Mouse (Mus musculus): ENCODE measurements at regions not wholly inside any gene's neighbourhood (a gene's known extent, or its start where the extent isn't known, plus 50 kb on each side); places are given as distances from the start of the nearest gene placed in this dataset.

DNA sequence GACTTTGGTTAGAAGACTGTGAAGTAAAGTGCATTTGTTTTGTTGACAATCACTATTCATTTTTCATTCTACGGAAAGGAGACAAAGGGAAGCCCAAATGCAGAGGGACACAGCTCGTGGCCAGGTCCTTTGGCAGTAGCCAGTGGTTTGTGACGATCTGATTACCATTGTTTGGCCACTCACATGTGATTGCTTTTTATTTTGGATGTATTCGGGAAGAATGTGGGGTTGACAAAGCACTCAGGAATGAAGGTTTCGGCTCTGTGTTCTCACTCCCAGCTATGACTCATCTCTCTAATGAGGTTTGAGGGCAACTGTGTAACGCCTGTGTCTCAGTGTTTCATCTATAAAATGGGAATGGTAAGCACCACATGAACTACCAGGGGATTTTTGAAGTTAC lies 234.5 kb upstream of the Gm15217 start:
- no peak for TF ChIP-seq E2F4 (IDR thresholded peaks at IDR 0.05; ENCODE audit: borderline replicate concordance, low read depth, low read length)
- TF ChIP-seq JUND (IDR thresholded peaks at IDR 0.05; ENCODE audit: low read depth, low read length): no peak
- no peak for TF ChIP-seq MAX (IDR thresholded peaks at IDR 0.05; ENCODE audit: low read length)
- TF ChIP-seq TCF12 (IDR thresholded peaks at IDR 0.05; ENCODE audit: low read depth, low read length): no peak
- no peak for TF ChIP-seq USF2 (IDR thresholded peaks at IDR 0.05; ENCODE audit: borderline replicate concordance in 1 of 2, insufficient read depth in 1 of 2, low read depth in 1 of 2, low read length in 2 of 2)
- TF ChIP-seq SIN3A (IDR thresholded peaks at IDR 0.05; ENCODE audit: low read length): no peak
- no peak for TF ChIP-seq CHD2 (IDR thresholded peaks at IDR 0.05; ENCODE audit: low read length)
- TF ChIP-seq ZMIZ1 (IDR thresholded peaks at IDR 0.05; ENCODE audit: low read depth, low read length): no peak
- DNase-seq (ENCODE audit: low read depth, low spot score): no peak
- H3K79me2 ChIP-seq (ENCODE audit: control insufficient read depth, insufficient read depth, low read length, poor library complexity): no peaks in the 10 kb centered on the region

DNA sequence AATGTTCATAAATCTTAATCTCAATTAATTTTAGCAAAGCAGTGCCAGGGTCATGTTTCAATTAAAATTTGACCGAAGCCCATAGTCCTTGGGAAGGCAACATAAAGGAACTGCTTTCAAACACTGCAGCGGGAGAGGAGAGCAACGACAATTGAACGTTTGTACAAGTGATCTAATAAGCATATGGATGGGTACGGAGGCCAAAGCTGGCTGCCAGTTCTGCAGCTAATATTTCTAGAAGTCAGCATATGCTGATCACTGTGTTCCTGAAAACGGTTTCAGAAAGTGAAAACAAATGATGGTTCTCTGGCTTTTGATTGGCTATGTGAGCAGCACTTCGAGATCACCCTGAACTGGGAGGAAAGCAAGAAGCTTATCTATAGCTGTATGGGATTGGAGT lies 233.6 kb upstream of the Gm15217 start:
- Histone ChIP-seq H3K9ac (ENCODE audit: control insufficient read depth, low read depth, low read length, poor library complexity, severe bottlenecking) (no peak overlapping the region), H3K9me3 (replicated peaks; ENCODE audit: insufficient read depth, low read length) (no peaks in the 10 kb centered on the region), H3K4me3 (ENCODE audit: control insufficient read depth in 1 of 2, insufficient read depth in 1 of 2, low read depth in 2 of 2, low read length in 2 of 2) (no peak overlapping the region), H3K36me3 (ENCODE audit: control insufficient read depth in 1 of 2, insufficient read depth in 2 of 2, low read length in 2 of 2) (no peaks in the 10 kb centered on the region), H3K27ac (ENCODE audit: control insufficient read depth, low read depth, low read length) (no peak overlapping the region), H3K27me3 (ENCODE audit: control insufficient read depth in 1 of 2, insufficient read depth in 2 of 2, low read length in 2 of 2) (no peaks in the 10 kb centered on the region), H3K4me1 (ENCODE audit: control insufficient read depth in 1 of 2, insufficient read depth in 2 of 2, low read length in 2 of 2) (no peaks in the 10 kb centered on the region), H3K79me2 (ENCODE audit: control insufficient read depth, insufficient read depth, low read length, poor library complexity) (no peaks in the 10 kb centered on the region)
- DNase-seq (ENCODE audit: low read depth, low spot score): no peak
- no peak for TF ChIP-seq MXI1 (IDR thresholded peaks at IDR 0.05; ENCODE audit: low read depth, low read length)
- TF ChIP-seq ZC3H11A (IDR thresholded peaks at IDR 0.05; ENCODE audit: low read depth, low read length): no peak
- TF ChIP-seq POLR2AphosphoS2 (IDR thresholded peaks at IDR 0.05; ENCODE audit: low read length): no peak
- no peak for TF ChIP-seq SIN3A (IDR thresholded peaks at IDR 0.05; ENCODE audit: low read length)
- no peak for TF ChIP-seq KAT2A (conservative IDR thresholded peaks at IDR 0.05; ENCODE audit: low read depth, low read length)
- TF ChIP-seq E2F4 (IDR thresholded peaks at IDR 0.05; ENCODE audit: borderline replicate concordance, low read depth, low read length): no peak
- TF ChIP-seq GABPA (IDR thresholded peaks at IDR 0.05; ENCODE audit: low read depth, low read length): no peak
- no peak for TF ChIP-seq EP300 (IDR thresholded peaks at IDR 0.05; ENCODE audit: low read depth in 1 of 2, low read length in 2 of 2)

More for the DNA sequence above, 234.5 kb upstream of the Gm15217 start:
- H3K27ac ChIP-seq (ENCODE audit: control insufficient read depth, low read depth, low read length): no peak overlapping the region
- H3K9me3 ChIP-seq (replicated peaks; ENCODE audit: insufficient read depth, low read length): no peaks in the 10 kb centered on the region
- no peak overlapping the region for H3K4me3 ChIP-seq (ENCODE audit: control insufficient read depth in 1 of 2, insufficient read depth in 1 of 2, low read depth in 2 of 2, low read length in 2 of 2)
- no peaks in the 10 kb centered on the region for H3K36me3 ChIP-seq (ENCODE audit: control insufficient read depth in 1 of 2, insufficient read depth in 2 of 2, low read length in 2 of 2)
- no peaks in the 10 kb centered on the region for H3K4me1 ChIP-seq (ENCODE audit: control insufficient read depth in 1 of 2, insufficient read depth in 2 of 2, low read length in 2 of 2)
- no peaks in the 10 kb centered on the region for H3K27me3 ChIP-seq (ENCODE audit: control insufficient read depth in 1 of 2, insufficient read depth in 2 of 2, low read length in 2 of 2)
- no peak overlapping the region for H3K9ac ChIP-seq (ENCODE audit: control insufficient read depth, low read depth, low read length, poor library complexity, severe bottlenecking)

DNA sequence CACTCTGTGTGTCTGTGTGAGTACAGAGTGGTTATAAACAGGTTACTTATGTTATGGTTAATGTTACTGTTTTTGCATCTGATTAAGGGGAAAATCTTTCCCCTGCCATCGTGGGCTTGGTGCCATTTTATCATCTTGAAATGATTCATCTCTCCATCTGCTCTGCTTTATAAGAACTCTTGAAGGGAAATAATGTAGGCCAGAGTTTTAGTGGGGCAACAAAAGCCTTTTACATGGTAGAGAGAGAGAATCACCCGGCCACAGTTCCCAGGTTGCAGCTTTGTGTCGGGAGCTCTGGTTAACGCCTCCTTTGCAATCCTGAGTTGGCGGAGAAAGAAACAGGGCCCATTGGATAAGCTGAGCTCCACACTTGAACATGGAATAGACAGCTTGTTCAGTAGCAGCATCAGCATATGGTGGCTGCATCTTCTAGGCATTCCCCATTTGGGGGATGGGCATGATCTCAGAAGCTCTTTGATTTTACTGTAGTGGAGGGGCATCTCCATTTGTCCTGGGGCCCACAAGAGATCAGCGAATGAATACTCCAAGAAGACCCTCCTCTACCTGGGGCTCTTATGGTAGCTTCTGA lies 230.0 kb upstream of the Gm15217 start:
- no peaks in the 10 kb centered on the region for H3K36me3 ChIP-seq (ENCODE audit: control insufficient read depth in 1 of 2, insufficient read depth in 2 of 2, low read length in 2 of 2)
- DNase-seq (ENCODE audit: low read depth, low spot score): no peak
- no peaks in the 10 kb centered on the region for H3K79me2 ChIP-seq (ENCODE audit: control insufficient read depth, insufficient read depth, low read length, poor library complexity)
- no peaks in the 10 kb centered on the region for H3K4me1 ChIP-seq (ENCODE audit: control insufficient read depth in 1 of 2, insufficient read depth in 2 of 2, low read length in 2 of 2)
- H3K9ac ChIP-seq (ENCODE audit: control insufficient read depth, low read depth, low read length, poor library complexity, severe bottlenecking): no peak overlapping the region
- no peaks in the 10 kb centered on the region for H3K9me3 ChIP-seq (replicated peaks; ENCODE audit: insufficient read depth, low read length)
- H3K4me3 ChIP-seq (ENCODE audit: control insufficient read depth in 1 of 2, insufficient read depth in 1 of 2, low read depth in 2 of 2, low read length in 2 of 2): no peak overlapping the region
- no peaks in the 10 kb centered on the region for H3K27me3 ChIP-seq (ENCODE audit: control insufficient read depth in 1 of 2, insufficient read depth in 2 of 2, low read length in 2 of 2)
- H3K27ac ChIP-seq (ENCODE audit: control insufficient read depth, low read depth, low read length): no peak overlapping the region
- TF ChIP-seq HCFC1 (IDR thresholded peaks at IDR 0.05; ENCODE audit: low read depth, low read length) (no peak), RAD21 (IDR thresholded peaks at IDR 0.05; ENCODE audit: low read depth, low read length) (no peak), RCOR1 (IDR thresholded peaks at IDR 0.05; ENCODE audit: low read depth, low read length) (no peak), GATA1 (IDR thresholded peaks at IDR 0.05; ENCODE audit: low read depth, low read length) (no peak), E2F4 (IDR thresholded peaks at IDR 0.05; ENCODE audit: borderline replicate concordance, low read depth, low read length) (no peak), MEF2A (IDR thresholded peaks at IDR 0.05; ENCODE audit: extremely low read depth, insufficient replicate concordance, low read depth, low read length, poor library complexity, severe bottlenecking) (no peak), POLR2AphosphoS5 (IDR thresholded peaks at IDR 0.05; ENCODE audit: borderline replicate concordance, low read depth, low read length) (no peak), ZC3H11A (IDR thresholded peaks at IDR 0.05; ENCODE audit: low read depth, low read length) (no peak), POLR2AphosphoS2 (IDR thresholded peaks at IDR 0.05; ENCODE audit: low read length) (no peak), TCF12 (IDR thresholded peaks at IDR 0.05; ENCODE audit: low read depth, low read length) (no peak), SIN3A (IDR thresholded peaks at IDR 0.05; ENCODE audit: low read length) (no peak), ZNF384 (IDR thresholded peaks at IDR 0.05; ENCODE audit: low read depth, low read length) (no peak), CHD2 (IDR thresholded peaks at IDR 0.05; ENCODE audit: low read length) (no peak), TAL1 (IDR thresholded peaks at IDR 0.05; ENCODE audit: low read length) (no peak), ZKSCAN1 (IDR thresholded peaks at IDR 0.05; ENCODE audit: low read depth, low read length) (no peak), TBP (IDR thresholded peaks at IDR 0.05; ENCODE audit: low read depth, low read length) (no peak), BHLHE40 (IDR thresholded peaks at IDR 0.05; ENCODE audit: borderline replicate concordance, low read depth, low read length) (no peak)

Measured in MEL (cell line).